Comparison of ENCODE assay signal across 9 mouse cellular contexts in genomic region chr5:122396791-122397190, GRCm38 (mm10). TPM values are rescaled to one million over a fixed set of nuclear protein-coding genes. Genes with fewer than 3 reads are reported as not detected.
DNase-seq lines count a peak whose midpoint lies in the region; ATAC-seq lines count a peak whose summit lies in the region.
"Had no signal": no experiment of that assay in that cellular context is flagged by ENCODE, and none has a peak within 500 bp of the region (broad histone marks: within the 10 kb centered on the region; RNA-seq: fewer than 3 reads in every experiment).

No protein-coding gene starts in this region.

- H3K27me3 ChIP-seq in intestine, embryonic 16.5 days (replicated peaks; ENCODE audit: control insufficient read depth, insufficient read depth, low read length): no peaks in the 10 kb centered on the region
- no peaks in the 10 kb centered on the region for H3K27me3 ChIP-seq in intestine, embryonic 15.5 days (replicated peaks)

- WGBS in intestine, embryonic 16.5 days: 81% methylated on average over 10 of the region's 10 CpGs
- WGBS in intestine, embryonic 15.5 days: 86% methylated on average over 10 of the region's 10 CpGs

- no peak overlapping the region for H3K4me3 ChIP-seq in intestine, embryonic 16.5 days (ENCODE audit: low read length)
- no peak overlapping the region for H3K4me3 ChIP-seq in intestine, embryonic 15.5 days (replicated peaks)
- peak overlapping the region; percentile 56 for H3K4me3 ChIP-seq in brown adipose tissue, adult 24 weeks (ENCODE audit: insufficient read depth, low read depth, low read length)
- H3K4me3 ChIP-seq: myocyte had no signal

- peaks cover 6% of the 10 kb centered on the region; the same call in 1 of the 2 replicates for H3K36me3 ChIP-seq in intestine, embryonic 16.5 days (ENCODE audit: control insufficient read depth, insufficient read depth, low read length)
- peaks cover 16% of the 10 kb centered on the region; the same call in 1 of the 2 replicates for H3K36me3 ChIP-seq in intestine, embryonic 15.5 days

- peak overlapping the region; percentile 24 for H3K27ac ChIP-seq in intestine, embryonic 16.5 days (ENCODE audit: low read length)
- H3K27ac ChIP-seq in intestine, embryonic 15.5 days: no peak overlapping the region; the same call in 1 of the 2 replicates
- H3K27ac ChIP-seq in brown adipose tissue, adult 24 weeks (replicated peaks; ENCODE audit: low read depth, low read length): peak overlapping the region; percentile 96

- peak; percentile 37 for DNase-seq in induced T-regulatory cell, adult 2 months (ENCODE audit: low read depth)
- DNase-seq in lung, postnatal 10 days: peak; percentile 84
- no peak for DNase-seq in frontal cortex, postnatal 36 days (ENCODE audit: low spot score in 2 of 2)
- no peak for DNase-seq in layer of hippocampus, adult 18-20 months (ENCODE audit: low spot score in 2 of 2)

- ATAC-seq in intestine, embryonic 16.5 days: no peak
- ATAC-seq in intestine, embryonic 15.5 days: no peak
- no peak for ATAC-seq in erythroid progenitor cell, adult 5-6 weeks (replicated peaks; ENCODE audit: low FRiP score, poor library complexity, severe bottlenecking)

- H3K4me1 ChIP-seq in intestine, embryonic 16.5 days (ENCODE audit: control insufficient read depth, insufficient read depth, low read length): peaks cover 9% of the 10 kb centered on the region
- peaks cover 14% of the 10 kb centered on the region for H3K4me1 ChIP-seq in intestine, embryonic 15.5 days (replicated peaks)
- peaks cover 18% of the 10 kb centered on the region for H3K4me1 ChIP-seq in brown adipose tissue, adult 24 weeks (ENCODE audit: control insufficient read depth, insufficient read depth, insufficient read length, low read length)

- H3K4me2 ChIP-seq in intestine, embryonic 16.5 days (ENCODE audit: low read depth, low read length): no peak overlapping the region
- H3K4me2 ChIP-seq in intestine, embryonic 15.5 days (replicated peaks): no peak overlapping the region

- no peaks in the 10 kb centered on the region for H3K9me3 ChIP-seq in intestine, embryonic 16.5 days (ENCODE audit: control insufficient read depth, low read length)
- no peaks in the 10 kb centered on the region for H3K9me3 ChIP-seq in intestine, embryonic 15.5 days

- no peak overlapping the region for H3K9ac ChIP-seq in intestine, embryonic 16.5 days (ENCODE audit: low read depth, low read length)
- H3K9ac ChIP-seq in intestine, embryonic 15.5 days: no peak overlapping the region

RNA-seq across cellular contexts. Expression of gene Arpc3, which starts 5.1 kb away (rescaled TPM):
- 161 and 164 TPM in 2 replicates for polyA plus RNA-seq in intestine, embryonic 16.5 days (2015; fragmentation: Nextera tagmentation; extraction: Ambion mirVana)
- 128 and 138 TPM in 2 replicates for polyA plus RNA-seq in intestine, embryonic 15.5 days (2015; fragmentation: Nextera tagmentation; extraction: Ambion mirVana)
- polyA plus RNA-seq in brown adipose tissue, adult 24 weeks (2012; ENCODE audit: insufficient read depth, insufficient read length, missing spikeins): 158 and 247 TPM in 2 replicates
- 100 to 1,000 TPM; 255 to 271 TPM for total RNA-seq in layer of hippocampus, adult 18-20 months (2021)
- 115 and 159 TPM in 2 replicates for total RNA-seq in erythroid progenitor cell, adult 5-6 weeks (2015; ENCODE audit: low replicate concordance)
- 270 and 286 TPM in 2 replicates for total RNA-seq in erythroid progenitor cell, adult 5-6 weeks (2017; ENCODE audit: low replicate concordance)

RNA-seq across cellular contexts. Expression of gene Fam216a, which starts 24.6 kb away (rescaled TPM):
- 31.8 and 34.0 TPM in 2 replicates for polyA plus RNA-seq in intestine, embryonic 16.5 days (2015; fragmentation: Nextera tagmentation; extraction: Ambion mirVana)
- 44.0 and 48.0 TPM in 2 replicates for polyA plus RNA-seq in intestine, embryonic 15.5 days (2015; fragmentation: Nextera tagmentation; extraction: Ambion mirVana)
- polyA plus RNA-seq in brown adipose tissue, adult 24 weeks (2012; ENCODE audit: insufficient read depth, insufficient read length, missing spikeins): 8.5 and 14.2 TPM in 2 replicates
- total RNA-seq in layer of hippocampus, adult 18-20 months (2021): 10 to 100 TPM; 74.6 to 84.3 TPM
- 10.8 and 20.1 TPM in 2 replicates for total RNA-seq in erythroid progenitor cell, adult 5-6 weeks (2015; ENCODE audit: low replicate concordance)
- 10.4 and 19.4 TPM in 2 replicates for total RNA-seq in erythroid progenitor cell, adult 5-6 weeks (2017; ENCODE audit: low replicate concordance)

RNA-seq across cellular contexts. Expression of gene Anapc7, which starts 24.7 kb away (rescaled TPM):
- 35.9 and 40.1 TPM in 2 replicates for polyA plus RNA-seq in intestine, embryonic 16.5 days (2015; fragmentation: Nextera tagmentation; extraction: Ambion mirVana)
- polyA plus RNA-seq in intestine, embryonic 15.5 days (2015; fragmentation: Nextera tagmentation; extraction: Ambion mirVana): 35.2 and 38.3 TPM in 2 replicates
- polyA plus RNA-seq in brown adipose tissue, adult 24 weeks (2012; ENCODE audit: insufficient read depth, insufficient read length, missing spikeins): 16.6 and 17.5 TPM in 2 replicates
- 10 to 100 TPM; 30.6 to 34.9 TPM for total RNA-seq in layer of hippocampus, adult 18-20 months (2021)
- 14.1 and 26.4 TPM in 2 replicates for total RNA-seq in erythroid progenitor cell, adult 5-6 weeks (2015; ENCODE audit: low replicate concordance)
- 22.3 and 34.3 TPM in 2 replicates for total RNA-seq in erythroid progenitor cell, adult 5-6 weeks (2017; ENCODE audit: low replicate concordance)

RNA-seq across cellular contexts. Expression of gene Gpn3, which starts 25.1 kb away (rescaled TPM):
- 55.0 and 59.2 TPM in 2 replicates for polyA plus RNA-seq in intestine, embryonic 16.5 days (2015; fragmentation: Nextera tagmentation; extraction: Ambion mirVana)
- polyA plus RNA-seq in intestine, embryonic 15.5 days (2015; fragmentation: Nextera tagmentation; extraction: Ambion mirVana): 62.9 and 67.2 TPM in 2 replicates
- 13.9 and 15.7 TPM in 2 replicates for polyA plus RNA-seq in brown adipose tissue, adult 24 weeks (2012; ENCODE audit: insufficient read depth, insufficient read length, missing spikeins)
- 10 to 100 TPM; 26.1 to 30.9 TPM for total RNA-seq in layer of hippocampus, adult 18-20 months (2021)
- 30.2 and 39.6 TPM in 2 replicates for total RNA-seq in erythroid progenitor cell, adult 5-6 weeks (2015; ENCODE audit: low replicate concordance)
- 15.2 and 16.8 TPM in 2 replicates for total RNA-seq in erythroid progenitor cell, adult 5-6 weeks (2017; ENCODE audit: low replicate concordance)

RNA-seq across cellular contexts. Expression of gene Vps29, which starts 42.6 kb away (rescaled TPM):
- 289 and 291 TPM in 2 replicates for polyA plus RNA-seq in intestine, embryonic 16.5 days (2015; fragmentation: Nextera tagmentation; extraction: Ambion mirVana)
- polyA plus RNA-seq in intestine, embryonic 15.5 days (2015; fragmentation: Nextera tagmentation; extraction: Ambion mirVana): 268 and 278 TPM in 2 replicates
- 101 and 111 TPM in 2 replicates for polyA plus RNA-seq in brown adipose tissue, adult 24 weeks (2012; ENCODE audit: insufficient read depth, insufficient read length, missing spikeins)
- total RNA-seq in layer of hippocampus, adult 18-20 months (2021): 100 to 1,000 TPM; 163 to 183 TPM
- 40.2 and 62.7 TPM in 2 replicates for total RNA-seq in erythroid progenitor cell, adult 5-6 weeks (2015; ENCODE audit: low replicate concordance)
- 15.1 and 32.0 TPM in 2 replicates for total RNA-seq in erythroid progenitor cell, adult 5-6 weeks (2017; ENCODE audit: low replicate concordance)

Comparison
In these comparisons a context has a peak if more than half of its experiments do, and no peak if none do; other contexts are left out.
1. DNase-seq: peak in induced T-regulatory cell, adult 2 months (single experiment) and lung, postnatal 10 days (single experiment); none in frontal cortex, postnatal 36 days (0 of 2) and layer of hippocampus, adult 18-20 months (0 of 2).